Mouse (Mus musculus) forebrain, embryonic 13.5 days (tissue): Measurements from ENCODE around the gene Ripk1. TPM values are rescaled to one million over a fixed set of nuclear protein-coding genes. Genes with fewer than 3 reads are reported as not detected.

ENCODE experiments used
- ATAC-seq: fragments of 200-750 bp; cut with Nextera tagmentation; 2 replicates; pipeline ENCODE4 v1.8.0; 2017
- H3K27ac ChIP-seq: fragments of 300-500 bp; sonication (generic); 2 replicates; pipeline ENCODE4 v1.5.1; 2015; ENCODE audit warnings: inconsistent platforms, mild to moderate bottlenecking, moderate library complexity
- H3K27me3 ChIP-seq: fragments of 300-500 bp; sonication (generic); 2 replicates; pipeline ENCODE4 v1.6.1; 2015; ENCODE audit warnings: mild to moderate bottlenecking, inconsistent platforms
- H3K36me3 ChIP-seq: fragments of 300-500 bp; sonication (generic); 2 replicates; pipeline ENCODE4 v1.6.1; 2015; ENCODE audit warnings: mild to moderate bottlenecking, inconsistent platforms; ENCODE audit not compliant: poor library complexity, severe bottlenecking
- H3K4me1 ChIP-seq: fragments of 300-500 bp; sonication (generic); 2 replicates; pipeline ENCODE4 v1.6.1; 2015; ENCODE audit warnings: inconsistent platforms
- H3K4me2 ChIP-seq: fragments of 300-500 bp; sonication (generic); 2 replicates; pipeline ENCODE4 v1.6.1; 2015; ENCODE audit warnings: inconsistent platforms, mild to moderate bottlenecking, moderate library complexity
- H3K4me3 ChIP-seq: fragments of 300-500 bp; sonication (generic); 2 replicates; pipeline ENCODE4 v1.5.1; 2015; ENCODE audit warnings: mild to moderate bottlenecking, inconsistent platforms
- H3K9ac ChIP-seq: fragments of 300-500 bp; sonication (generic); 2 replicates; pipeline ENCODE4 v1.6.1; 2015; ENCODE audit warnings: mild to moderate bottlenecking, inconsistent platforms
- H3K9me3 ChIP-seq: fragments of 300-500 bp; sonication (generic); replicated peaks from 2 replicates; pipeline ENCODE4 v1.6.1; 2016; ENCODE audit warnings: inconsistent platforms
- WGBS: fragments of 180-500 bp; shearing (Covaris S2); methylation state at CpG from one replicate; pipeline ENCODE4 v1.1.7; 2015; 5-methylcytosine and 5-hydroxymethylcytosine counted together
- polyA plus RNA-seq: library from polyadenylated mRNA; unstranded; fragments of >200 nt; fragmentation: Nextera tagmentation; extraction: Ambion mirVana; gene quantifications from 2 replicates; pipeline ENCODE4 v1.2.1, GENCODE M21; 2015

The Ripk1 gene
- polyA plus RNA-seq, 1 experiment from 2014 or later, result 5.8 TPM

DNA sequence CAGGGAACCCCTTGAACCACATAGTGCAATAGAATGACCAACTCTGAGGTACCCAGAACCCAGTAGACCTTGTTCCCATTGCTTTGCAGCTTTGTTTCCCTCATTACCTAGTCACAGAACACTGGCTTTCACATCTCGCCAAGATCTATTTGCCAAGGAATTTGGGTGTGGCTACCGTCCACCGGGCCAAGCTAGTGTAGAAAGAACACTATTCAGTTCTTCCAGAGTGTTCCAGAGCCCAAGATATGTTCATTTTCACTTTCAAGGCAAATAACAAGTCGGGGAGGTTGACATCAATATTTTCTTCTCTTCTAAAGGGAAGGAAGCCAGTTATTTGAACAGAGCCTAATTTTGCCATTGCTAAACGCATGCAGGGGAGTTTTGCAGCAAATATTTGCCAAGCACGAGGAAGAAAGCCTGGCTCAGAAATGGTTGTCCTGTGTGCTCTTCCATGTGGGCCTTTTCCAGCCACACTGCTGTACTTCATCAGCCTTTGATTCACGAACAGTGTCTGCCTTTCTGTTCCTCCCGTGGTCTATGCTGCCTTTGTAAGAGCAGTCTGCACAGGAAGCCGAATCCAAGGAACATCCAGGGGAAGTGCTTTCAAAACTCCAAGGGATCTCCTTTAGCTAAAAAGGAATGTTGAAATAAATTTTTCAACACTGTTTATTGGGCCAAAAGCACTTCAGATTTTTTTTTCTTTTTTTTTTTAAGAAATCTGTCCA, 82.0 kb downstream of the Ripk1 start:
- Histone ChIP-seq H3K4me1 (peaks cover 29% of the 10 kb centered on the region), H3K9ac (no peak overlapping the region), H3K4me3 (no peak overlapping the region), H3K9me3 (no peaks in the 10 kb centered on the region), H3K4me2 (no peak overlapping the region), H3K27me3 (no peaks in the 10 kb centered on the region), H3K36me3 (no peaks in the 10 kb centered on the region), H3K27ac (no peak overlapping the region)
- WGBS, result 77% methylated on average over 9 of the region's 9 CpGs
- no peak for ATAC-seq

Other genes starting within 250 kb of the Ripk1 start
- not detected in 2 replicates for gene Serpinb6e, start 159.0 kb upstream of the Ripk1 start, polyA plus RNA-seq
- 0.18 TPM in 1 of 2 replicates, not detected in the other for gene Serpinb6c, start 96.7 kb upstream of the Ripk1 start, polyA plus RNA-seq
- gene Nqo2, start 37.7 kb upstream of the Ripk1 start, polyA plus RNA-seq, result 8.3 and 9.7 TPM in 2 replicates
- gene Serpinb6a, start 431 bp downstream of the Ripk1 start, polyA plus RNA-seq, result 27.9 and 29.1 TPM in 2 replicates
- gene Bphl, start 35.2 kb downstream of the Ripk1 start, polyA plus RNA-seq, result 36.5 and 37.6 TPM in 2 replicates
- 761 and 874 TPM in 2 replicates for gene Tubb2a, start 75.6 kb downstream of the Ripk1 start, polyA plus RNA-seq
- 559 and 618 TPM in 2 replicates for gene Tubb2b, start 128.1 kb downstream of the Ripk1 start, polyA plus RNA-seq
- gene Psmg4, start 160.6 kb downstream of the Ripk1 start, polyA plus RNA-seq, result 121 and 128 TPM in 2 replicates